Mouse (Mus musculus) cortical plate, adult 2 months (tissue): Measurements from ENCODE around the gene Rora.

Experiments
- CTCF ChIP-seq: fragments of 200-500 bp; IDR thresholded peaks from 2 replicates; pipeline ENCODE4 v1.5.1; 2011; ENCODE audit warnings: mild to moderate bottlenecking, control low read depth, low read length; ENCODE audit not compliant: insufficient read depth; ENCODE audit errors: extremely low read depth
- POLR2A ChIP-seq: fragments of 200-500 bp; IDR thresholded peaks from 2 replicates; pipeline ENCODE4 v1.6.1; 2011; ENCODE audit warnings: mild to moderate bottlenecking, low read length, control low read depth; ENCODE audit not compliant: insufficient read depth; ENCODE audit errors: extremely low read depth

GRCm38 (mm10) chr9:68695496-68695969 lies 41.9 kb downstream of the Rora start:
- no peak for TF ChIP-seq POLR2A
- TF ChIP-seq CTCF: no peak
